Mouse (Mus musculus) cerebellum, adult 2 months (tissue): ENCODE results near the gene Rad18. TPM values are rescaled to one million over a fixed set of nuclear protein-coding genes. Genes with fewer than 3 reads are reported as not detected.

Experiments used
- DNase-seq, 2 experiments: peaks; one replicate each; pipeline ENCODE4 v3.0.0; 2021
- H3K27ac ChIP-seq: fragments of 200-500 bp; 2 replicates; pipeline ENCODE4 v1.5.1; 2012; ENCODE audit warnings: low read length, control low read depth, inconsistent platforms; ENCODE audit not compliant: insufficient read depth
- H3K27me3 ChIP-seq: fragments of 200-500 bp; 2 replicates; pipeline ENCODE4 v1.6.1; 2012; ENCODE audit warnings: inconsistent platforms, mild to moderate bottlenecking, low read length, moderate library complexity; ENCODE audit not compliant: control insufficient read depth, insufficient read depth
- H3K4me1 ChIP-seq: fragments of 200-500 bp; 2 replicates; pipeline ENCODE4 v1.6.1; 2011; ENCODE audit warnings: low read length; ENCODE audit not compliant: control insufficient read depth, insufficient read depth
- H3K4me3 ChIP-seq: fragments of 200-500 bp; replicated peaks from 2 replicates; pipeline ENCODE3; 2011; ENCODE audit warnings: mild to moderate bottlenecking, low read depth, low read length, control low read depth; ENCODE audit not compliant: insufficient read depth
- CTCF ChIP-seq: fragments of 200-500 bp; IDR thresholded peaks from 2 replicates; pipeline ENCODE4 v1.5.1; 2011; ENCODE audit warnings: low read depth, mild to moderate bottlenecking, control low read depth, low read length, moderate library complexity, borderline replicate concordance; ENCODE audit not compliant: insufficient read depth
- POLR2A ChIP-seq: fragments of 200-500 bp; IDR thresholded peaks from 2 replicates; pipeline ENCODE4 v1.6.1; 2011; ENCODE audit warnings: low read length, control low read depth, borderline replicate concordance; ENCODE audit not compliant: insufficient read depth
- WGBS: fragments of 180-500 bp; shearing (Covaris S2); methylation state at CpG from one replicate; pipeline ENCODE4 v1.1.7; 2018; 5-methylcytosine and 5-hydroxymethylcytosine counted together
- polyA plus RNA-seq: library from polyadenylated mRNA; depleted of rRNA; stranded (reverse); fragments of >200 nt; gene quantifications from 2 replicates; pipeline ENCODE4 v1.2.3, GENCODE M21; 2012

Gene Rad18
- polyA plus RNA-seq, 1 experiment, result 3.3 TPM

DNA sequence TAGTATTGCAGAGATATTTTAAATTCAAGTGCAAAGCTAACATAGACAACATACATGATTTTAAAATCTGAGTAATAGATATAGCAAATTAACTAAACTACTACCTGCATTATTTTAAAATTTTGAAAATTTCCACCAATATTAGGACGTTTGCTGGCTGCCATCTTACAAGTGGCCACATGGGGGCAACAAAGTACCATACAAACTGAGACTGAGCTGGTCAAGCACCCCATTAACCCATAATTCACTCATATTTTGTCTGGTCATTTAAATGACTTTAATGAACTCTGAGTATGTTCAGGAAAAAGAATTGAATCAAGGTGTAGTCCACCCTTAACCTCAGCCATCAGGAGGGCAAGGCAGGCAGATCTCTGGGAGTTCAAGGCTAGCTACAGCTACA, 3.9 kb upstream of the Rad18 start:
- no peak overlapping the region for H3K27ac ChIP-seq
- WGBS, result 0% methylated on average over 1 of the region's 1 CpGs
- peak; percentile 53 to 70 for DNase-seq

DNA sequence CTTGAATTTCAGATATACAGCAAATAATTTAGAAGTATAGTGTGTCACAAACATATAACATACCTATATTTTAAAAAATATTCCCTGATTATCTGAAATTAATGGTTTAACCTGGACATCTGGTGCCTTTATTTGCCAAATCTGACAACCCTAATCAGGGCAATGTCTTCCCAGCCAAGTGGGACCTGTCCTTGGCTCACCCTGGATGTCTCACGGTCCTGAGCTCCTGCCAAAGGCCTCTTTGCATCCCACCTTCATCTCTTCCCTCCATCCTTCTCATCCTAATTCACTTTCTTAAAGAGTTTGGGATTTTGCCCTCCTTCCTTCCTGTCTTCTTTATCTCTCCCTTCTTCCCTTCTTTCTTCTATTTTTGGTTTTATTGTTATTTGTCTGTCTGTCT, 2.6 kb upstream of the Rad18 start:
- TF ChIP-seq POLR2A, result no peak
- no peak for TF ChIP-seq CTCF
- WGBS, result 37% methylated on average over 1 of the region's 1 CpGs
- DNase-seq, result no peak

More for the DNA sequence above, 3.9 kb upstream of the Rad18 start:
- H3K4me1 ChIP-seq, result no peaks in the 10 kb centered on the region; the same call in 1 of the 2 replicates
- no peak overlapping the region for H3K4me3 ChIP-seq
- no peaks in the 10 kb centered on the region for H3K27me3 ChIP-seq
- TF ChIP-seq CTCF, result peak; percentile 78
- no peak for TF ChIP-seq POLR2A

GRCm38 (mm10) chr6:112694492-112694891, 2.0 kb downstream of the Rad18 start:
- WGBS, result 88% methylated on average over 5 of the region's 5 CpGs
- DNase-seq, result no peak
- Histone ChIP-seq H3K27me3 (no peaks in the 10 kb centered on the region), H3K27ac (no peak overlapping the region), H3K4me1 (no peaks in the 10 kb centered on the region; the same call in 1 of the 2 replicates), H3K4me3 (no peak overlapping the region)
- TF ChIP-seq POLR2A (no peak), CTCF (no peak)

More for the DNA sequence above, 2.6 kb upstream of the Rad18 start:
- Histone ChIP-seq H3K4me3 (no peak overlapping the region), H3K4me1 (no peaks in the 10 kb centered on the region; the same call in 1 of the 2 replicates), H3K27ac (no peak overlapping the region), H3K27me3 (no peaks in the 10 kb centered on the region)

GRCm38 (mm10) chr6:112691523-112691922, 5.0 kb downstream of the Rad18 start:
- no peak overlapping the region for H3K27ac ChIP-seq
- H3K27me3 ChIP-seq, result no peaks in the 10 kb centered on the region
- TF ChIP-seq POLR2A, result no peak
- no peak for TF ChIP-seq CTCF
- H3K4me1 ChIP-seq, result no peaks in the 10 kb centered on the region
- no peak overlapping the region for H3K4me3 ChIP-seq
- DNase-seq, result no peak
- 98% methylated on average over 1 of the region's 1 CpGs for WGBS

DNA sequence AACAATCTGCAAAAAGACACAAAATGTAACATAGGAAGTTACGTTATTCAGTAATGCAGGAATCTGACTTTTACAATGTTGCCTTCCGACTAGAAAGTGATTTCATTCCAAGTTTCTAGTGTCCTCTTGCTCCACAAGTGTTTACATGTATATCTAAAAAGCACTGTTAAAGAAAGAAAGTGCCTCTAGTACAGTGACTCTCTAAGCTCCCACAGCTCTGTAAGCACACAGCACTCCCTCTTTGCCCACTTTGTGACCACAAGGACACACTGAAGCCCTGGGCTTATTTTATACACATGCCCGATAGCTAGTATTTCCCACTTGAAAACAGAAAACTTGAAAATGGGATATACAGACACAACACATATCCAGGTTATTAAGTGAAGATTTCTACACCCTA, 8.5 kb downstream of the Rad18 start:
- H3K27ac ChIP-seq, result no peak overlapping the region
- H3K27me3 ChIP-seq, result no peaks in the 10 kb centered on the region
- no peak for DNase-seq
- no peaks in the 10 kb centered on the region for H3K4me1 ChIP-seq
- 94% methylated on average over 3 of the region's 3 CpGs for WGBS
- H3K4me3 ChIP-seq, result no peak overlapping the region
- TF ChIP-seq POLR2A (no peak), CTCF (no peak)

- TF ChIP-seq POLR2A (no peak), CTCF (no peak)
- Histone ChIP-seq H3K27ac (no peak overlapping the region), H3K27me3 (no peaks in the 10 kb centered on the region), H3K4me1 (peaks cover 3% of the 10 kb centered on the region; the same call in 1 of the 2 replicates), H3K4me3 (no peak overlapping the region)
- DNase-seq, result no peak
- 77% methylated on average over 7 of the region's 7 CpGs for WGBS
Measured at GRCm38 (mm10) chr6:112686485-112686884, 10.0 kb downstream of the Rad18 start.

DNA sequence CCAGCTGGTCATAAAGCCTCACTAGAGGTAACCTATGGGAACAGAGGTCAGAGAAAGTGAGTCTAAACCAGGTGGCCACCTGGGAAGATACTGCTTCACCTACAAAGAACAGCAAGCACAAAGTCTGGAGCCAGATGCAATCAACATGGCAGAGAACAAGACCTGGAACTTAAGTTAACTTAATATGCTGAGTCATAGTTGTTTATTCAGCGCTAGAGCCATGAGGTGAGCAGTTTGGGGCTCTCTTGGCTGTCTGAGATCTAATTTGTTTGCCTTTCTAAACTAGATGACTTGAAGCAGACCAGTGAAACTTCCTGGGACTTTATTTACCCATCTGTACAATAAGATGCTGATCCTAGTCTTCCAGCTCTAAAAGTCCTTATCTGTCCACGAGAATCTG, 12.4 kb downstream of the Rad18 start:
- Histone ChIP-seq H3K27ac (no peak overlapping the region), H3K27me3 (no peaks in the 10 kb centered on the region), H3K4me3 (no peak overlapping the region), H3K4me1 (peaks cover 3% of the 10 kb centered on the region; the same call in 1 of the 2 replicates)
- no peak for TF ChIP-seq CTCF
- no peak for DNase-seq
- WGBS, result 88% methylated on average over 2 of the region's 2 CpGs

DNA sequence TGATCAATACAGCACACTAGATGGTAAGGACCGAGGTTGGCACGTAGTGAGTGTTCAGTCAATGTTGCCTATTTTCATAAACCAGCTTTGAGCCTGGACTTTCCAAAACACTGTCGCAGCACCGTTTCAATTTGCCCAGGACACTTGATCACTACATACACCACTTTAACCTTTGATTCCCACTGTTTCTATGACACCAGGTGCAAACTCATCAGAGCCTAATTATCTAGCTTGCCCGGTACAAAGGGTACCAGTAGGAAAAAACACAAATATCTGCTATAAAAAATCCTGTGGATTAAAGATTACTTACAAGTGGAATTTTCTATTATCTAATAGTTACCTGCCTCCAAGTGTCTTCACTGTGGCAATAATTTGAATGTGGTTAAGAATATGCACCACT, 64.4 kb downstream of the Rad18 start:
- 95% methylated on average over 5 of the region's 5 CpGs for WGBS
- H3K4me3 ChIP-seq, result no peak overlapping the region
- H3K27me3 ChIP-seq, result no peaks in the 10 kb centered on the region
- H3K4me1 ChIP-seq, result no peaks in the 10 kb centered on the region
- TF ChIP-seq POLR2A (no peak), CTCF (no peak)
- no peak for DNase-seq
- no peak overlapping the region for H3K27ac ChIP-seq

DNA sequence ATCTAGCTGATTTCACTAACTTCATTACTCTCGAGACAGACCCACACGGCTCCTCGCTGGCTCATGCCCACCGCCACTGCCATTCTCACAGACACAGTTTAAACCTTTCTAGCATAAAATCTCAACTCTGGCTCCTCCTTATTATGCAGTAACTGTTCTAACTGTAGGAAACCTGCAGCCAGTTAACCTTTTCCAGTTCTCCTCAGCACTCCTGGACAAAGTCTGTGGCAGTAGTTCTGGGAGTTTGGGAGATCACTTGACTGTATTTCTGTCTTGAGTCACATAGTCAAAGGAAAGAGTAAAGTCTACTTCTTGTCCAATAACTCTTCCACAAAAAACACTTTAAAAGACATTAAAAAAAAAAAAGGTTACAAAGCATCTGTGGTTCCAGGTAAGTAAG, 66.2 kb downstream of the Rad18 start:
- WGBS, result 86% methylated on average over 4 of the region's 4 CpGs
- no peaks in the 10 kb centered on the region for H3K27me3 ChIP-seq
- no peaks in the 10 kb centered on the region for H3K4me1 ChIP-seq
- H3K27ac ChIP-seq, result no peak overlapping the region
- H3K4me3 ChIP-seq, result no peak overlapping the region
- no peak for TF ChIP-seq CTCF
- no peak for TF ChIP-seq POLR2A
- no peak for DNase-seq
